Mouse (Mus musculus): ENCODE measurements around the gene Ggct.

DNA sequence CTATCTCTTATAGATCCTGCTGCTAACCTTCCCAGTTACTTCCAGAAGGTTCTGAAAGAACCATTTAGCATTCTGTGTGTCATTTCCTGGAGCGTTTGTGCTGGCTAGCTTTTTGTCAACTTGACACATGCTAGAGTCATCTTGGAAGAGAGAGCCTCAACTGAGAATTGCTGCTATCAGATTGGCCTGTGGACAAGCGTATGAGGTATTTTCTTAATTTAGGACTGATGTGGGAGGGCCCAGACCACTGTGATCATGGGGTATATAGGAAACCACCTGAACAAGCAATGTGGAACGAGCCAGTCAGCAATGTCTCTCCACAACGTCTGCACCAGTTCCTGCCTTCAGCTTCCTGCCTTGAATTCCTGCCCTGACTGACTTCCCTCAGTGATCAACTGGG, 10.8 kb upstream of the Ggct start:
- TF ChIP-seq CTCF (IDR thresholded peaks at IDR 0.05; ENCODE audit: borderline replicate concordance, extremely low read depth, insufficient read depth, insufficient read length) (no peak), POLR2A (IDR thresholded peaks at IDR 0.05; ENCODE audit: borderline replicate concordance, extremely low read depth, insufficient read depth, insufficient read length, poor library complexity, severe bottlenecking) (no peak)
